Mouse (Mus musculus) heart, adult 2 months (tissue): ENCODE measurements around the gene Anxa8. TPM values are rescaled to one million over a fixed set of nuclear protein-coding genes. Genes with fewer than 3 reads are reported as not detected.

Source experiments
- DNase-seq, 2 experiments: peaks; one replicate each; pipeline ENCODE4 v3.0.0; 2021
- H3K27ac ChIP-seq: fragments of 200-600 bp; 2 replicates; pipeline ENCODE4 v1.8.1; 2022
- H3K27me3 ChIP-seq: fragments of 200-500 bp; 2 replicates; pipeline ENCODE4 v1.6.1; 2012; ENCODE audit warnings: mild to moderate bottlenecking, low read length, inconsistent platforms, mixed read lengths; ENCODE audit not compliant: control insufficient read depth, insufficient read depth
- H3K36me3 ChIP-seq: fragments of 200-500 bp; 2 replicates; pipeline ENCODE4 v1.6.1; 2012; ENCODE audit warnings: low read length, inconsistent platforms; ENCODE audit not compliant: control insufficient read depth, insufficient read depth
- H3K4me1 ChIP-seq: fragments of 200-500 bp; 2 replicates; pipeline ENCODE4 v1.6.1; 2011; ENCODE audit warnings: low read length; ENCODE audit not compliant: control insufficient read depth, insufficient read depth
- H3K4me3 ChIP-seq: fragments of 200-600 bp; 2 replicates; pipeline ENCODE4 v1.8.1; 2022
- H3K79me2 ChIP-seq: fragments of 200-500 bp; replicated peaks from 2 replicates; pipeline ENCODE4 v1.6.1; 2012; ENCODE audit warnings: mild to moderate bottlenecking, inconsistent platforms, low read length, moderate library complexity, mixed read lengths; ENCODE audit not compliant: control insufficient read depth, insufficient read depth
- H3K9ac ChIP-seq: fragments of 200-500 bp; 2 replicates; pipeline ENCODE4 v1.6.1; 2012; ENCODE audit warnings: low read depth, mild to moderate bottlenecking, control low read depth, inconsistent platforms, low read length, mixed read lengths
- CTCF ChIP-seq: fragments of 200-600 bp; IDR thresholded peaks from 2 replicates; pipeline ENCODE4 v1.8.1; 2022; ENCODE audit warnings: antibody characterized with exemption, mild to moderate bottlenecking, moderate library complexity
- EP300 ChIP-seq: fragments of 200-500 bp; IDR thresholded peaks from 2 replicates; pipeline ENCODE4 v1.6.1; 2011; ENCODE audit warnings: low read depth, low read length, control low read depth; ENCODE audit not compliant: insufficient read depth
- POLR2A ChIP-seq: fragments of 200-500 bp; IDR thresholded peaks from 2 replicates; pipeline ENCODE4 v1.6.1; 2011; ENCODE audit warnings: mild to moderate bottlenecking, low read depth, low read length, control low read depth; ENCODE audit not compliant: insufficient read depth
- WGBS: fragments of 180-500 bp; shearing (Covaris S2); methylation state at CpG from one replicate; pipeline ENCODE4 v1.1.7; 2018; 5-methylcytosine and 5-hydroxymethylcytosine counted together
- intact Hi-C: fragments of 180-260 bp; cut with DNase I; formaldehyde crosslinking; loops from one replicate; pipeline ENCODE4 v1.15.1; 2025
- polyA plus RNA-seq: library from polyadenylated mRNA; depleted of rRNA; stranded (reverse); fragments of >200 nt; gene quantifications from 2 replicates; pipeline ENCODE4 v1.2.3, GENCODE M21; 2012
- total RNA-seq, 2 experiments: library from RNA; stranded (reverse); gene quantifications; 2 replicates each; pipeline ENCODE4 v1.2.3; 2021

The Anxa8 gene
- total and polyA plus RNA-seq, 3 experiments = 2.5 to 4.0 (median 3.1) TPM

- 82% methylated on average over 8 of the region's 8 CpGs for WGBS
- DNase-seq = no peak
Measured at GRCm38 (mm10) chr14:34089796-34090195, 4.0 kb downstream of the Anxa8 start.

GRCm38 (mm10) chr14:34091475-34091874 lies 5.7 kb downstream of the Anxa8 start:
- H3K36me3 ChIP-seq = no peaks in the 10 kb centered on the region
- no peak for TF ChIP-seq EP300
- no peak for TF ChIP-seq CTCF
- no peak for TF ChIP-seq POLR2A
- intact Hi-C loops = no loop called here
- WGBS = 81% methylated on average over 5 of the region's 5 CpGs
- no peaks in the 10 kb centered on the region for H3K27me3 ChIP-seq
- no peaks in the 10 kb centered on the region for H3K79me2 ChIP-seq
- H3K27ac ChIP-seq = no peak overlapping the region
- H3K4me1 ChIP-seq = no peaks in the 10 kb centered on the region
- no peak for DNase-seq
- no peak overlapping the region for H3K9ac ChIP-seq
- no peak overlapping the region for H3K4me3 ChIP-seq

More at GRCm38 (mm10) chr14:34089796-34090195, 4.0 kb downstream of the Anxa8 start:
- no peaks in the 10 kb centered on the region for H3K4me1 ChIP-seq
- TF ChIP-seq EP300 (no peak), POLR2A (no peak), CTCF (no peak)
- no peaks in the 10 kb centered on the region for H3K27me3 ChIP-seq
- H3K27ac ChIP-seq = no peak overlapping the region
- no peak overlapping the region for H3K4me3 ChIP-seq
- no peaks in the 10 kb centered on the region for H3K36me3 ChIP-seq
- H3K9ac ChIP-seq = no peak overlapping the region
- intact Hi-C loops = loop anchor here (10.0 kb wide), 1 partner anchor 265 kb away; the partner anchor contains the start of gene Fam25c
- H3K79me2 ChIP-seq = no peaks in the 10 kb centered on the region

- Histone ChIP-seq H3K27me3 (no peaks in the 10 kb centered on the region), H3K79me2 (no peaks in the 10 kb centered on the region), H3K9ac (no peak overlapping the region), H3K4me3 (no peak overlapping the region), H3K4me1 (no peaks in the 10 kb centered on the region), H3K36me3 (no peaks in the 10 kb centered on the region), H3K27ac (no peak overlapping the region)
- no peak for DNase-seq
- intact Hi-C loops = no loop called here
- TF ChIP-seq EP300 = no peak
- TF ChIP-seq CTCF = no peak
- TF ChIP-seq POLR2A = no peak
- WGBS = 91% methylated on average over 1 of the region's 1 CpGs
Measured at GRCm38 (mm10) chr14:34092856-34093255, 7.1 kb downstream of the Anxa8 start.

GRCm38 (mm10) chr14:34096161-34096560 lies 10.4 kb downstream of the Anxa8 start:
- WGBS = 71% methylated on average over 5 of the region's 5 CpGs
- no peak for DNase-seq
- TF ChIP-seq EP300 (no peak), POLR2A (no peak), CTCF (no peak)
- Histone ChIP-seq H3K9ac (no peak overlapping the region), H3K4me1 (no peaks in the 10 kb centered on the region), H3K36me3 (no peaks in the 10 kb centered on the region), H3K79me2 (no peaks in the 10 kb centered on the region), H3K27ac (no peak overlapping the region), H3K4me3 (no peak overlapping the region), H3K27me3 (no peaks in the 10 kb centered on the region)
- intact Hi-C loops = no loop called here

GRCm38 (mm10) chr14:34102601-34103000 lies 16.8 kb downstream of the Anxa8 start, which contains the start of gene A630023A22Rik:
Gene A630023A22Rik (minus strand): TSS chr14:34102754.
- Histone ChIP-seq H3K36me3 (no peaks in the 10 kb centered on the region), H3K27me3 (no peaks in the 10 kb centered on the region), H3K79me2 (no peaks in the 10 kb centered on the region), H3K27ac (no peak within 1 kb of the TSS), H3K4me3 (no peak within 1 kb of the TSS), H3K4me1 (no peaks in the 10 kb centered on the region), H3K9ac (no peak within 1 kb of the TSS)
- WGBS = 74% methylated on average over 5 of the region's 5 CpGs
- intact Hi-C loops = no loop called here
- TF ChIP-seq CTCF (no peak), EP300 (no peak), POLR2A (no peak)
- DNase-seq = peak in 1 of 2 experiments; percentile 7

GRCm38 (mm10) chr14:34103855-34104254 lies 18.1 kb downstream of the Anxa8 start:
- intact Hi-C loops = no loop called here
- Histone ChIP-seq H3K9ac (no peak overlapping the region), H3K36me3 (no peaks in the 10 kb centered on the region), H3K4me3 (no peak overlapping the region), H3K27me3 (no peaks in the 10 kb centered on the region), H3K79me2 (no peaks in the 10 kb centered on the region), H3K27ac (no peak overlapping the region), H3K4me1 (no peaks in the 10 kb centered on the region)
- DNase-seq = no peak
- TF ChIP-seq CTCF (no peak), POLR2A (no peak), EP300 (no peak)
- WGBS = 70% methylated on average over 3 of the region's 3 CpGs
